Mouse (Mus musculus) urinary bladder, adult 18-20 months (tissue): ENCODE results near the gene Kndc1.

Experiments
- DNase-seq, 2 experiments: peaks; one replicate each; pipeline ENCODE4 v3.0.0; 2022; ENCODE audit warnings: low spot score in 2 of 2, mixed read lengths in 2 of 2

Gene Kndc1

GRCm38 (mm10) chr7:139894655-139895557 lies at the start of gene Kndc1:
Kndc1 (plus strand) TSS chr7:139894696.
- peak in 1 of 2 experiments; percentile 11 for DNase-seq

- no peak for DNase-seq
These were observed 49.4 kb upstream of the Kndc1 start for GRCm38 (mm10) chr7:139845101-139845500.

- DNase-seq, result no peak
These were observed 44.3 kb upstream of the Kndc1 start for GRCm38 (mm10) chr7:139850152-139850551.

DNA sequence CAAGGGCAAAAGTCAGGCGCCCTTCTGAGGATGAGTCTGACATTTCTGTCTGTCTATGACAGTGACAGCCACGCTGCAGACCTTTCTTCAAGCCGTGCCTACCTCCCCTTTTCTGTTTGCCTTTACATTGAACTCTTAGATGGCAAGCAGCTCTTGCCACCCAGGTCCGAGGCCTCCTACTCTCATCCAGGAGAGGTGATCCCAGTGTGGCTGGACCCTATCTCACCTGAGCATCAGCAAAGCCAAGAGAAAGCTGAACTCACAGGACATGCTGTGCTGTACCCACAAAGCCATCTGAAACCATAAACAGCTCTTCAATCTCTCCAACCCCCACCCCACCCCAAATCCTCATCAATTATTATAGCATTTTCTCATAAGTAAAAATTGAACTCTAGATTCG lies 43.8 kb upstream of the Kndc1 start:
- no peak for DNase-seq

- DNase-seq, result no peak
These were observed 43.4 kb upstream of the Kndc1 start for GRCm38 (mm10) chr7:139851098-139851497.

DNA sequence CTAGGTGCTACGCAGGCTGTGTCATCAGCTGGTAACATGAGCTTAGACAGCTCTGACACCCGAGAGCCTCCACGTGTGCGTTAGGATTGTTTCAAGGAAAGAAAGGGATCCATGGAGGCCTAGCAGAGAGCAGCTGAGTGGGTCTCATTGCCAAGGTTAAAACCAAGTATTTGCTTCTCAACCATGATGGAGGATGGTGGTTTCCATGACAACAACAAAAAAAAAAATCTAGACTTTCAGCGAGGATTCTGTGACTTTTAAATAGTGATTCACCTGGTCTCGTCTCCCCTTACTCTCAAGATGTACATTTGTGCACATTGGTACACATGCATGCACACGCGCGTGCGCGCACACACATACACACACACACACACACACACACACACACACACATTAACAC lies 39.2 kb upstream of the Kndc1 start:
- DNase-seq, result no peak

GRCm38 (mm10) chr7:139861411-139861810 lies 33.1 kb upstream of the Kndc1 start:
- DNase-seq, result peak in 1 of 2 experiments; percentile 38

- no peak for DNase-seq
These were observed 31.4 kb upstream of the Kndc1 start for GRCm38 (mm10) chr7:139863076-139863475.

DNA sequence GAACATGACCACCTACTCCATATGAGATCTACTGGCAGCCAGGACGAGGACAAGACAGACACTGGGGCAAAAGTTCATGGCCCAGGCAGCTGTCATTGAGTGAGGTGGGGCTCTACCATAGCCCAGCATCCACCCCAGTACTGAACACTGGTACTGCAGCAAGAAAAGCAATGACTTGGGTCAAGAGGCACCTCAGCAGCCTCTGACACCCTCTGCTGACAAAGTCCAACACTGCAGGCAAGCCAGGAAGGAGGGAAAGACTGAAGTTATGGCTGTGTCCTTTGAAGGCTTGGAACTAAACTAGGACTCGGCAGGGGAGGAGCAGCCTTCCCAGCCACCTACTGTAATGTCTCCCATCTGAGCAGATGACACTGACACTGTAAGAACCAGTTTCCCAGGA lies 30.2 kb upstream of the Kndc1 start:
- no peak for DNase-seq

DNA sequence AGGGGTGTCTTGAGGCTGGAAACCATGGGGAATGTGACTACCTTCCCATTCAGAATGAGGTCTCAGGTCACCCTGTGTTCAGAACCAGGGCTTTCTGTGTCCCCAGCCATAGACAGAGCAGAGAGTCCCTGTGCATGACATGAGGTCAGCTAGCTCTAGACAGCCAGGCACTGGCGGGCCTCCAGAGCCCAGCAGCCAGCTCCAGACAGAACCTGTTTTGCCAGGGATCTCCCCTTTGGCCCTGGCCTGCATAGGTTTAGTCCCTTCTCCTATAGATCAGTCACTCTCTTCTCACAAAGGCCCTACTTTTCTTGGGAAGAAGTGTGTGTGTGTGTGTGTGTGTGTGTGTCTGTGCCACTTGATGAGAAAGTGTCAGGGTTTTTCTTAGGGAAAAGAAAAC lies 29.6 kb upstream of the Kndc1 start:
- DNase-seq, result no peak

DNA sequence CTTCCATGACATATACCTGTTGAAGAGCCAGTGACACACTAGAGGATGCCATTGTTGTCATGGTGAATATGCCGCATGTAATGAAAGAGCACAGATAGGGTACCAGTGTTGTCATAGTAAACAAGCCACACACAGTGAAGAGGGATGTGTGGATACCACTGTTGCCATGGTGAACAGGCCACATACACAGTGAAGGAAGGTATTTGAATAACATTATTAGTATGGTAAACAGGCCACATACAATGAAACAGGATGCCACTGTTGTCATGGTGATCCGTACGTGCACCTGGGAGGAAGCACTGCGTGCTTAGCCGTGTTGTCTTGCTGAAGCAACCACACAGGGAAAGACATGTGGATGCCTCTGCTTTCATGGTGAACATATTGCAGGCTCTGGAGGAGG lies 23.5 kb upstream of the Kndc1 start:
- no peak for DNase-seq

DNA sequence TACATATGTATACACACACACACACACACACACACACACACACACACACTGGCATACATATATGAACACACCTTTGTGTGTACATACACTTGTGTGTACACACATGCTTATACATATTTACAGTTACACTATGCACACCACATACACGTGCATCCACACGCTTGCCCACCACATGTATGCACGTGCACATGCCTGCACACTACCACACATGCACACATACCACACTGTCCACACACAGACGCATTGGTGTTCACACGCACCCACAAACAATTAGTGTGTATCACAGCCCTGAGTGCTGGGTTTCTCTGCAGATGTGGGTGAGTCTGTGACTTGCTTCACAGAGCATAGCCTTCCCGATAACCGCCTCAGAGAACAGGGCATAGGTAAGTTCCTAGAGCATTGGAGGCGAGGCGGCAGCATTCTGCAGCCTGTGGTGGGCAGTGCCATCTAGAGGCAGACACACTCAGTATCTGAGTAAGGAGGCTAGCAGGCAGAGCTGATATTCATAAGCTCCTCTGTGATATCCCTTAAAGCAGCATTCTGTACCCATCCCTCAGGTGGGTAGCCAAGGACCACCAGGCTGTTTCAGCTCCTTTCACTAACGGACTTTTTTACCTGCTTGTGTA lies 17.2 kb upstream of the Kndc1 start:
- DNase-seq, result no peak

DNA sequence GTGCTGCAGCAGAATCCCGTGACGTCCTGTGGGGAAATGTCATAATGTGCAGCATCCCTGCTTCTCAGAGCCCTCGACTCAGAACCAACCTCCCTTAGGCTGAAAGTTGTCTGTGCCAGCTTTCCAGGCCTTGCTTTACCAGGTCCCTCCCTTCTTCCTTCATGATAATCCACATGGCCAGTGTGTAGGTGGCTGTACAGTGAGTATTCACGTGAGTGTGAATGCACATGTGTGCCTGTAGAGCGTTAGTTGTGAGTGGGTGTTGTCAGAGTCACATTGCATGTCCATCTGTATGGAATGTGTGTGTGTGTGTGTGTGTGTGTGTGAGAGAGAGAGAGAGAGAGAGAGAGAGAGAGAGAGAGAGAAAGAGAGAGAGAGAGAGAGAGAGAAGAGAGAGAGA lies 16.4 kb upstream of the Kndc1 start:
- no peak for DNase-seq

GRCm38 (mm10) chr7:139878621-139879020 lies 15.9 kb upstream of the Kndc1 start:
- no peak for DNase-seq

GRCm38 (mm10) chr7:139883545-139883944 lies 11.0 kb upstream of the Kndc1 start:
- no peak for DNase-seq

DNA sequence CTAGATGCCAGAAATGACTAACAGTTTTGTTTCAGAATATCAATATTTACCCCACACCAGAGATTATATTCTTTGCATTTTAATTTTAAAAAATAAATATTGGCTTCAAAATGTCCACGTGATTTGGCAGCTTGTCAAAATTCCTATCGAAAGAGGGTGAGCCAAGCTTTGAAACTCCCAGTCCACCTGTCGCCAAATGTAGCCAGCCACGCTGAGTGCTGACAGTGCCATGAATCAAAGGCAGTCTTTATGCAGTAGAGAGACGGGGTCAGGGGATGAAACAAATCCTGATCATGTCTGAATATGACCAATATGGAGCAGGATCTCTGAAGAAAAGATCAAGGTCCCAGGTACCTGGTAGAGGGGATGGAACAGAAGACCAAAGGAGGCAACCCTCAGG lies 2.7 kb upstream of the Kndc1 start:
- DNase-seq, result no peak

DNA sequence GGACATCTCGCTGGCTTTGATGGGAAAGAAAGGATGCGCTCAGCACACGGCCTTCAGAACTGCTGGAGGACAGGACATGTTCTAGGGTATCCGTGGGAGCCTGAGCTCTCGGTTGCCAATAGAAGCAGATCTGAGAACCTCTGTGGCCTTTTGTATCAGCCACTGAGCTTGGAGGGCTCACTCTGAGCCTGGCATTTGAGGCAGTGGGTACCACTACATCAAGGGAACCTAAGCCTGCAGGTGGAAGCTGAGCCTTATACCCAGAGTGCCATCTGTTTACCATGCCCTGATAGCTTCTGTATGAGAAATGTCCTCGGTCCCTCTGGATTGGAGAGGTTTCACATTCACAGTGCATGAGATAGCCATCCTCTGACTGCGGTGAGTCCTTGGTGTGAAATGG lies 1.8 kb downstream of the Kndc1 start:
- no peak for DNase-seq

GRCm38 (mm10) chr7:139896796-139897195 lies 2.3 kb downstream of the Kndc1 start:
- DNase-seq, result no peak

DNA sequence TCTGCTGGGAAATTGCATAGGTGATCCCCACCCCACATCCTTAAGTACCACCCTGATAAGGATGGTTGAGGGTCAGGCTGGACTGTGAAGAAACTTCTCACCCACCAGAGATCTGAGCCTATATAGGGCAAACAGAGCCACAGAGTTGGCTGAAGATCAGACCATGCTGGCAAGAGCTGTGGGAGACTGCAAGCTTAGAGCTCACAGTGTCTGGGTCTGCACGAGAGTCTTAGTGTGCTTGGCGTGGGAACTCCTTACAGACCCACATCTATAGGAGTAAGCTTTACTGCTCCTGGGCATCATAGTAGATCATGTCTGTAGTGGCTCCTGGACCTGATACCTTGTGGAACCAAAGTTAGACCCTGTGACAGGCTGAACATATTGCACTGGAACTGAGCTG lies 4.1 kb downstream of the Kndc1 start:
- DNase-seq, result no peak

- DNase-seq, result no peak
These were observed 5.0 kb downstream of the Kndc1 start for GRCm38 (mm10) chr7:139899505-139899904.

GRCm38 (mm10) chr7:139900456-139900855 lies 6.0 kb downstream of the Kndc1 start:
- no peak for DNase-seq

DNA sequence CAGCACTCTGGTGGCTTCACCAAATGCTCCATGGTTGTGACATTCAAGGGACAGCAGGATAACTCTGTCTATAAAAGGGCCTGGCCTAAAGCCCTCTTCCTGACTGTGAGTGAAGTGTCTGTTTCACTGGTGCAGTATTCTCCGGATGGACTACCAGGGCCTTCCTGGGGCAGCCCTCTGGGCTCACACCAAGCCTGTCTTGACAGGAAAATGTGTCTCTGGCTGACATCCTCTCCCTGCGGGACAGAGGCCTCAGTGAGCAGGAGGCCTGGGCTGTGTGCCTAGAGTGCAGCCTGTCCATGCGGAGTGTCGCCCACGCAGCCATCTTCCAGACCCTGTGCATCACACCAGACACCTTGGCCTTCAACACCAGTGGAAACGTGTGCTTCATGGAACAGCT lies 6.4 kb downstream of the Kndc1 start:
- no peak for DNase-seq

DNA sequence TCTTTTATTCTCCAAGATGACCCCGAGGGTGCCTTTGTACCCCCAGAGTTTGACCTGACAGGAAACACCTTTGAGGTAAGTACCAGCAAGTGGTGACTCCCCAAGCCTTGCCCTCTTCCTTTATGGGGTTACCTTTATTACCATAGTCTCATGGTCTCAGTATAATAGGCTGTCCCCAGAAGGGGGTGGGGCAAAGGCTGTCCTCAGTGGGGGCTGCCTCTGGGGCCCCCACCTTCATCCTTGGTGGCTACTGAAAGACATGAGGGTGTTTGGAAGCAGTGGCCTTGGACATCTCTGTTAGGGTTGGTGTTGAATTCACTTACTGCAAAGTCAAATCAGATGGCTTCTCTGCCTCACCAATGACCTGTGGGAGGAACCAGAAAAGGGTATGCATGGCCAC lies 7.5 kb downstream of the Kndc1 start:
- DNase-seq, result no peak
